Comparison of ENCODE assay signal across 7 mouse cellular contexts in genomic region chr6:29388052-29388518, GRCm38 (mm10). TPM values are rescaled to one million over a fixed set of nuclear protein-coding genes. Genes with fewer than 3 reads are reported as not detected.
DNase-seq lines count a peak whose midpoint lies in the region; ATAC-seq lines count a peak whose summit lies in the region.

Opn1sw (minus strand) TSS chr6:29388468.

- H3K36me3 ChIP-seq in limb, embryonic 13.5 days = no peaks in the 10 kb centered on the region
- H3K36me3 ChIP-seq in neural tube, embryonic 14.5 days (ENCODE audit: control insufficient read depth, insufficient read depth, low read length) = no peaks in the 10 kb centered on the region

- no peak within 1 kb of the TSS for H3K27ac ChIP-seq in limb, embryonic 13.5 days
- H3K27ac ChIP-seq in neural tube, embryonic 14.5 days (ENCODE audit: low read depth, low read length) = no peak within 1 kb of the TSS

- H3K9me3 ChIP-seq in limb, embryonic 13.5 days = no peaks in the 10 kb centered on the region
- no peaks in the 10 kb centered on the region for H3K9me3 ChIP-seq in neural tube, embryonic 14.5 days (ENCODE audit: control insufficient read depth, low read length)

- 3% methylated on average over 12 of the region's 12 CpGs for WGBS in limb, embryonic 13.5 days
- WGBS in neural tube, embryonic 14.5 days = 4% methylated on average over 12 of the region's 12 CpGs

- ATAC-seq in granulocyte monocyte progenitor cell, adult 5-6 weeks (replicated peaks; ENCODE audit: poor library complexity, severe bottlenecking) = peak; percentile 62
- peak; percentile 81 for ATAC-seq in limb, embryonic 13.5 days (ENCODE audit: low FRiP score, low read depth)
- peak; percentile 54; the same call in 1 of the 2 replicates for ATAC-seq in neural tube, embryonic 14.5 days (ENCODE audit: low read depth)

- H3K9ac ChIP-seq in limb, embryonic 13.5 days = peak within 1 kb of the TSS; percentile 51
- no peak within 1 kb of the TSS for H3K9ac ChIP-seq in neural tube, embryonic 14.5 days (replicated peaks; ENCODE audit: low read depth, low read length)

- DNase-seq in testis, postnatal 10 days (ENCODE audit: low spot score) = peak; percentile 50
- DNase-seq in testis, postnatal 14 days (ENCODE audit: low spot score) = no peak
- DNase-seq in c-Kit-positive CD71-positive TER-119-positive erythroid progenitor cells, embryonic 14.5 days (ENCODE audit: low spot score) = peak; percentile 53
- no peak for DNase-seq in frontal cortex, postnatal 36 days (ENCODE audit: low spot score in 2 of 2)

- H3K27me3 ChIP-seq in limb, embryonic 13.5 days = peaks cover 4% of the 10 kb centered on the region; the same call in 1 of the 2 replicates
- no peaks in the 10 kb centered on the region for H3K27me3 ChIP-seq in neural tube, embryonic 14.5 days (ENCODE audit: control insufficient read depth, insufficient read depth, low read length)

- peak within 1 kb of the TSS; percentile 56 for H3K4me2 ChIP-seq in limb, embryonic 13.5 days (replicated peaks)
- no peak within 1 kb of the TSS for H3K4me2 ChIP-seq in neural tube, embryonic 14.5 days (ENCODE audit: low read depth, low read length)

- peak within 1 kb of the TSS; percentile 44 for H3K4me3 ChIP-seq in limb, embryonic 13.5 days
- H3K4me3 ChIP-seq in neural tube, embryonic 14.5 days (ENCODE audit: low read depth, low read length) = no peak within 1 kb of the TSS

- H3K4me1 ChIP-seq in limb, embryonic 13.5 days = peaks cover 27% of the 10 kb centered on the region
- no peaks in the 10 kb centered on the region for H3K4me1 ChIP-seq in neural tube, embryonic 14.5 days (ENCODE audit: control insufficient read depth, insufficient read depth, low read length)

RNA-seq across cellular contexts. Expression of gene Opn1sw, which starts in this region (rescaled TPM):
- not detected in 2 replicates for total RNA-seq in granulocyte monocyte progenitor cell, adult 5-6 weeks (2014; fragmentation: Nextera tagmentation)
- not detected in 2 replicates for total RNA-seq in granulocyte monocyte progenitor cell, adult 5-6 weeks (2017)
- 0.56 and 1.2 TPM in 2 replicates for polyA plus RNA-seq in limb, embryonic 13.5 days (2015; fragmentation: Nextera tagmentation; extraction: Ambion mirVana)
- polyA plus RNA-seq in neural tube, embryonic 14.5 days (2014; fragmentation: Nextera tagmentation; extraction: Ambion mirVana) = 0.37 and 1.6 TPM in 2 replicates

Comparison
In these comparisons a context has a peak if more than half of its experiments do, and no peak if none do; other contexts are left out.
1. DNase-seq: peak in testis, postnatal 10 days (single experiment) and c-Kit-positive CD71-positive TER-119-positive erythroid progenitor cells, embryonic 14.5 days (single experiment); none in testis, postnatal 14 days (single experiment) and frontal cortex, postnatal 36 days (0 of 2).
2. Peak in ATAC-seq in granulocyte monocyte progenitor cell, adult 5-6 weeks; RNA of the gene not detected or under 1 TPM.
3. Peak in every context shown above with its lines, with median percentiles within 50 percentile points of each other: ATAC-seq.